Mouse (Mus musculus) cortical plate, adult 2 months (tissue): ENCODE data around the gene Tex21.

ENCODE experiments used
- CTCF ChIP-seq: fragments of 200-500 bp; IDR thresholded peaks from 2 replicates; pipeline ENCODE4 v1.5.1; 2011; ENCODE audit warnings: mild to moderate bottlenecking, control low read depth, low read length; ENCODE audit not compliant: insufficient read depth; ENCODE audit errors: extremely low read depth
- POLR2A ChIP-seq: fragments of 200-500 bp; IDR thresholded peaks from 2 replicates; pipeline ENCODE4 v1.6.1; 2011; ENCODE audit warnings: mild to moderate bottlenecking, low read length, control low read depth; ENCODE audit not compliant: insufficient read depth; ENCODE audit errors: extremely low read depth

DNA sequence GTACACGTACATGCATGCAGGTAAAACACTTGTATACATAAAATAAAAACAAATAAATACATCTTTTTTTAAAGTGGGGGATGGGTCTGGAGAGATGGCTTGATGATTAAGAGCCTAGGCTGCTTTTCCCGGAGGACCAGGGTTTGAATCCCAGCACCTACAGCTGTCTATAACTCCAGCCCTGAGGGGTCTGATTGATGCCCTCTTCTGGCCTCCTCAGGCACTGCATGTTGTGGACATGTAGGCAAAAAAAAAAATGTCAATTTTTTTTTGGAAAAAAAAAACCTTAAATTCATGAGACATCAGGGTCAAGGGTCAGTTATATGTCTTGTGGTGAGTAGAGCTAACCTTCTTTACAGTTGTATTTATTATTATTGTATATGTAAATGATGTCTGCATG lies 43.7 kb upstream of the Tex21 start:
- no peak for TF ChIP-seq POLR2A
- TF ChIP-seq CTCF, result no peak
